Mouse (Mus musculus): ENCODE results near the gene Abcc8. TPM values are rescaled to one million over a fixed set of nuclear protein-coding genes. Genes with fewer than 3 reads are reported as not detected.

Abcc8 gene
- polyA plus RNA-seq, 1 experiment from 2014 or later: 1.8 TPM

DNA sequence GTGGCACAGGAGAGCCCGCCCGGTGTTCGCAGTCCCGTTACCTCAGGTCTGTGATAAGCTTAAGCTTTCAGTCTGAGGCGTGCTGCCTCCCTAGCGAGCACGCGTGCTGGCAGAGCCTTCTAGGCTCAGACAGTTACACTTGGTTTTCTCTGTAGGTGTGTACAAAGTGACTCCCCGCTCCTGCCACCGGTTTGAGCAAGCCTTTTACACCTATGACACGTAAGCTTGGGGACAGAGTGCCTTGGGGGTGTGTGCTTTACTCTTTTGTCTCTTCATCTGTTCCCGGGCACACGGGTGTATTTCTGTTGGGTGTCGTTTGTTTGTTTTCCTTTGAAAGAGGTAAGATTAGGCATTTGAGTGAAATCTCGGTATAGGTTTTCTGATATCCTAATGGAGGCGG, 118.2 kb downstream of the Abcc8 start:
- Histone ChIP-seq H3K9me3 (no peaks in the 10 kb centered on the region), H3K4me1 (replicated peaks) (no peaks in the 10 kb centered on the region), H3K27me3 (ENCODE audit: insufficient read depth, poor library complexity, severe bottlenecking) (no peaks in the 10 kb centered on the region), H3K36me3 (peaks cover 100% of the 10 kb centered on the region), H3K4me3 (no peak overlapping the region), H3K27ac (no peak overlapping the region)
- 96% methylated on average over 16 of the region's 16 CpGs for WGBS
- DNase-seq (ENCODE audit: low spot score): no peak

DNA sequence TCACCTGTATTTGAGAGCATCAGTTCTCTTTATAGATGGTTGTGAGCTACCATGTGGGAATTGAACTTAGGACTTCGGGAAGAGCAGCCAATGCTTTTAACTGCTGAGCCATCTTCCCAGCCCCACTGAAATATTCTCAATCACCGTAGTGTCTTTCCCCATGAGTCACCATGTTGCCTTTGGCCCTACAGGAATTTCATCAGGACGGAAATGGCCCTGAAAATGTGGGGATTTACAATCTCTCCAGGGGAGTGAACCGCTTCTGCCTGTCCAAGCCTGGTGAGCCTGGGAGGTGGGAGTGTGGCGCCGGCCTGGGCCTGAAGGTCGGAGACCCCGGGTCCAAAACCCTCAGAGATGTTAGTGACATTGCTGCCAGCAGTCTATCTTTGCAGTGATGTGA, 119.1 kb downstream of the Abcc8 start:
- WGBS: 94% methylated on average over 8 of the region's 8 CpGs
- Histone ChIP-seq H3K4me1 (replicated peaks) (no peaks in the 10 kb centered on the region), H3K9me3 (no peaks in the 10 kb centered on the region), H3K36me3 (peaks cover 99% of the 10 kb centered on the region), H3K4me3 (no peak overlapping the region), H3K27me3 (ENCODE audit: insufficient read depth, poor library complexity, severe bottlenecking) (no peaks in the 10 kb centered on the region), H3K27ac (no peak overlapping the region)
- no peak for DNase-seq (ENCODE audit: low spot score)

DNA sequence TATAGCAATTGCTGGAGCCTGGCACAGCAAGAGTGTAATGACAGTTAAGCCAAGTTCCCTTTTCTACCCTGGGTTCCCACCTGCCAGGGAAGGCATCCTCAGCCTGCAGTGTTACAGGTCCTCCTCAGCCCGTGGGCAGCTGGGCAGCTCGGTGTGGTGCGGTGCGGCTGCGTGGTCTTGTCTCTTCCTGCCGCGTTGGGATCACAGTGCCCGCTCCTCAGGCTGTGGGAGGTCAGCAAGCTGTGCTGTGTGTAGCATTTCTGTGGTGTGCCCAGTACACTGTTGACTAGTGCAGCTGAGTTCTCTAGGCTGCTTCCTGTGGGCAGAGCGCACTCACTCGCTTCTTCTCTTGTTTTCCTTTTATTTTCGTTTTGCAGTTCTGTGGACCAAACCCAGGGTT, 121.0 kb downstream of the Abcc8 start:
- Histone ChIP-seq H3K4me1 (replicated peaks) (no peaks in the 10 kb centered on the region), H3K9me3 (no peaks in the 10 kb centered on the region), H3K36me3 (peaks cover 99% of the 10 kb centered on the region), H3K27ac (no peak overlapping the region), H3K27me3 (ENCODE audit: insufficient read depth, poor library complexity, severe bottlenecking) (no peaks in the 10 kb centered on the region), H3K4me3 (no peak overlapping the region)
- 96% methylated on average over 11 of the region's 11 CpGs for WGBS
- DNase-seq (ENCODE audit: low spot score): no peak

Other genes starting within 250 kb of the Abcc8 start
- 0.12 and 0.20 TPM in 2 replicates for gene Abcc6, start 149.7 kb downstream of the Abcc8 start, polyA plus RNA-seq (2016; fragmentation: Nextera tagmentation; extraction: Ambion mirVana)
- 29.3 and 30.7 TPM in 2 replicates for gene Nomo1, start 146.3 kb downstream of the Abcc8 start, polyA plus RNA-seq (2016; fragmentation: Nextera tagmentation; extraction: Ambion mirVana)
- 0.22 and 0.48 TPM in 2 replicates for gene Kcnj11, start 79.3 kb downstream of the Abcc8 start, polyA plus RNA-seq (2016; fragmentation: Nextera tagmentation; extraction: Ambion mirVana)
- gene Ush1c, start 58.5 kb upstream of the Abcc8 start, polyA plus RNA-seq (2016; fragmentation: Nextera tagmentation; extraction: Ambion mirVana): 3.3 and 4.7 TPM in 2 replicates
- 0.31 and 1.7 TPM in 2 replicates for gene Otog, start 61.0 kb upstream of the Abcc8 start, polyA plus RNA-seq (2016; fragmentation: Nextera tagmentation; extraction: Ambion mirVana)
- 0.18 and 0.25 TPM in 2 replicates for gene Myod1, start 196.4 kb upstream of the Abcc8 start, polyA plus RNA-seq (2016; fragmentation: Nextera tagmentation; extraction: Ambion mirVana)
- gene Kcnc1, start 216.5 kb upstream of the Abcc8 start, polyA plus RNA-seq (2016; fragmentation: Nextera tagmentation; extraction: Ambion mirVana): 0.83 and 2.3 TPM in 2 replicates